Mouse (Mus musculus): Measurements from ENCODE around the gene Mocs1.

The Mocs1 gene

GRCm38 (mm10) chr17:49428239-49428688 lies at the start of gene Mocs1:
Gene Mocs1, plus strand, starts transcription at chr17:49428362.
- in situ Hi-C loops (cut with MboI, MseI): loop anchor here in 1 of 2 experiments (25.0 kb wide), 1 partner anchor 1141 kb away; the partner anchor contains the start of gene Treml2

- in situ Hi-C loops (cut with MboI, MseI): no loop called here
These were observed 48.5 kb upstream of the Mocs1 start for GRCm38 (mm10) chr17:49379645-49380044.

GRCm38 (mm10) chr17:49384217-49384943 lies 43.8 kb upstream of the Mocs1 start:
- in situ Hi-C loops (cut with MboI, MseI): no loop called here

- in situ Hi-C loops (cut with MboI, MseI): no loop called here
These were observed 40.4 kb upstream of the Mocs1 start for GRCm38 (mm10) chr17:49387741-49388140.

- in situ Hi-C loops (cut with MboI, MseI): no loop called here
These were observed 35.4 kb upstream of the Mocs1 start for GRCm38 (mm10) chr17:49392751-49393150.

GRCm38 (mm10) chr17:49394836-49395235 lies 33.3 kb upstream of the Mocs1 start:
- in situ Hi-C loops (cut with MboI, MseI): no loop called here

GRCm38 (mm10) chr17:49399605-49400004 lies 28.6 kb upstream of the Mocs1 start:
- in situ Hi-C loops (cut with MboI, MseI): no loop called here

GRCm38 (mm10) chr17:49400130-49400529 lies 28.0 kb upstream of the Mocs1 start:
- in situ Hi-C loops (cut with MboI, MseI): no loop called here

GRCm38 (mm10) chr17:49403151-49403550 lies 25.0 kb upstream of the Mocs1 start:
- in situ Hi-C loops (cut with MboI, MseI): no loop called here

- in situ Hi-C loops (cut with MboI, MseI): no loop called here
These were observed 22.2 kb upstream of the Mocs1 start for GRCm38 (mm10) chr17:49405927-49406326.

- in situ Hi-C loops (cut with MboI, MseI): no loop called here
These were observed 15.2 kb upstream of the Mocs1 start for GRCm38 (mm10) chr17:49412974-49413373.

- in situ Hi-C loops (cut with MboI, MseI): no loop called here
These were observed 14.6 kb upstream of the Mocs1 start for GRCm38 (mm10) chr17:49413554-49413953.

GRCm38 (mm10) chr17:49416228-49416627 lies 11.9 kb upstream of the Mocs1 start:
- in situ Hi-C loops (cut with MboI, MseI): no loop called here

- in situ Hi-C loops (cut with MboI, MseI): no loop called here
These were observed 8.3 kb upstream of the Mocs1 start for GRCm38 (mm10) chr17:49419813-49420212.

- in situ Hi-C loops (cut with MboI, MseI): no loop called here
These were observed 5.7 kb upstream of the Mocs1 start for GRCm38 (mm10) chr17:49422286-49423066.

GRCm38 (mm10) chr17:49423067-49423325 lies 5.2 kb upstream of the Mocs1 start:
- in situ Hi-C loops (cut with MboI, MseI): no loop called here

- in situ Hi-C loops (cut with MboI, MseI): no loop called here
These were observed 4.3 kb upstream of the Mocs1 start for GRCm38 (mm10) chr17:49423872-49424271.

GRCm38 (mm10) chr17:49427631-49428238 lies 427 bp upstream of the Mocs1 start:
- in situ Hi-C loops (cut with MboI, MseI): loop anchor here in 1 of 2 experiments (25.0 kb wide), 1 partner anchor 1140 kb away; the partner anchor contains the start of gene Treml2

GRCm38 (mm10) chr17:49428751-49429415 lies 721 bp downstream of the Mocs1 start:
- in situ Hi-C loops (cut with MboI, MseI): loop anchor here in 1 of 2 experiments (25.0 kb wide), 1 partner anchor 1142 kb away; the partner anchor contains the start of gene Treml2

GRCm38 (mm10) chr17:49429471-49430129 lies 1.4 kb downstream of the Mocs1 start:
- in situ Hi-C loops (cut with MboI, MseI): loop anchor here in 1 of 2 experiments (25.0 kb wide), 1 partner anchor 1142 kb away; the partner anchor contains the start of gene Treml2

GRCm38 (mm10) chr17:49430136-49430535 lies 2.0 kb downstream of the Mocs1 start:
- in situ Hi-C loops (cut with MboI, MseI): loop anchor here in 1 of 2 experiments (25.0 kb wide), 1 partner anchor 1143 kb away; the partner anchor contains the start of gene Treml2
